Mouse (Mus musculus): ENCODE data around the gene Unc5cl. TPM values are rescaled to one million over a fixed set of nuclear protein-coding genes. Genes with fewer than 3 reads are reported as not detected.

Gene Unc5cl
- total and polyA plus RNA-seq, 3 experiments: 0.21 to 0.27 (median 0.23) TPM

DNA sequence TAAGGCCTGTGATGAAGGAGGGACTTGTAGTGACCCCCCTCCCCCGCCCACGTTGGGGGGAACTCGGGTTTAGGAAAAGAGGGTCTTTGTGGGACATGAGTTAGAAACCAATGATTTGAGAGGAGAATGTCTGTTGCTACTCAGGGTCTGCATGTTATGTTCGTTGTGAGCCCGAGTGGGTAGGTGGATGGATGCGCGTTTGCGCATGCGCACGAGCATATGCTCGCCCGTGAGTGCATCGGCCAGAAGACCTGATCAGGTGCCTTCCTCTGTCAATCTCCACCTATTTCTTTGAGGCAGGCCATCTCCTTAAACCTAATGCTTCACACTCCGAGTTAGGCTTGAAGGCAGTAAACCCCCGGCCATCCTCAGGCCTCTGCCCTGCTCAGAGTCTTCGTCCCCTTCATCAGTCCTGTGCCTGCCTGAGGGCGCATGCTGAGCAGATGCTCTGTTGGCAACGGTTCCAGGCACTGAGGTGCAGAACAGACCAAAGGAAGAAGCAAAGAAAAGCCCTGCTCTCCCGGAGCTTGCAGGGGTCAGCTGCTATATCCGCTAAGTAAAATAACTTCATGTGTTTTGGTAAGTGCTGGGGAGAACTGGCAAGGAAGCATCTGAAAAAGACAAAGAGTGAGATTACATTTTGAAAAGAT lies 21.6 kb upstream of the Unc5cl start:
- Histone ChIP-seq H3K79me2 (replicated peaks; ENCODE audit: control insufficient read depth, insufficient read depth, low read length) (no peaks in the 10 kb centered on the region), H3K36me3 (ENCODE audit: control insufficient read depth, insufficient read depth, low read length) (peaks cover 4% of the 10 kb centered on the region), H3K4me3 (no peak overlapping the region), H3K9ac (ENCODE audit: low read depth, low read length) (no peak overlapping the region), H3K4me1 (ENCODE audit: control insufficient read depth, insufficient read depth, low read length) (peaks cover 13% of the 10 kb centered on the region), H3K27ac (peak overlapping the region; percentile 52), H3K27me3 (ENCODE audit: control insufficient read depth, insufficient read depth, low read length) (no peaks in the 10 kb centered on the region)
- DNase-seq: no peak
- no peak for TF ChIP-seq CTCF (IDR thresholded peaks at IDR 0.05)
- no peak for TF ChIP-seq EP300 (IDR thresholded peaks at IDR 0.05; ENCODE audit: insufficient read depth, low read depth, low read length)
- TF ChIP-seq POLR2A (IDR thresholded peaks at IDR 0.05; ENCODE audit: insufficient read depth, low read depth, low read length): no peak
- intact Hi-C loops (cut with DNase I): no loop called here
- WGBS: 73% methylated on average over 20 of the region's 20 CpGs

DNA sequence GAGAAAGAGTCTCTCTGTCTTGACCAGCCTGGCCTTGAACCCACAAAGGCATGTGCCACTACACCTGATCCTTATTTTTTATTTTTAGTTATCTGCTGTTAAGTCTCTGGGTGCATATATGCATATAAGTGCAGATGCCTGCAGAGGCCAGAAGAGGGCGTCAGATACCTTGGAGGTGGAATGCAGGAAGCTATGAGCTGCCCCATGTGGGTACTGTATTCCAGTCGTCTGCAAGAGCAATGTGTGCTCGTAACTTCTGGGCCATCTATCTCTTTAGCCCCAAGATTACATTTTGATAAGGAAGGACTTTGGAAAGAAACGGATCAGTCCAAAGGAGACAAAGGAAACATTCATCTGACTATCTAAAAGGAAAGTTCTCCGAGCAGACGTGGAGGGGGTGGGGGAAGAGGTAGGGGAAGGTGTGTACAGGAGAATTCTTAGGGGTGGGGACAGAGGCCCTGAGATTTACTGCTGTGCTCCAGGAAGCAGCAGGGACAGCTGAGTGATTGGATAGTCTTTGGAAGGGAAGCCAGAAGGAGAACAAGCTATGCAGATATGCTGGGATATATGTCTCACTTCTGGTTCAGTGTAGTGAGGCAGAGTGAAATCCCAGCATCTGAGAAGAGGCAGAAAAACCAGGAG lies 20.9 kb upstream of the Unc5cl start:
- TF ChIP-seq POLR2A (IDR thresholded peaks at IDR 0.05; ENCODE audit: insufficient read depth, low read depth, low read length) (no peak), EP300 (IDR thresholded peaks at IDR 0.05; ENCODE audit: insufficient read depth, low read depth, low read length) (no peak), CTCF (IDR thresholded peaks at IDR 0.05) (peak; percentile 46)
- Histone ChIP-seq H3K4me1 (ENCODE audit: control insufficient read depth, insufficient read depth, low read length) (peaks cover 12% of the 10 kb centered on the region), H3K27ac (no peak overlapping the region)

DNA sequence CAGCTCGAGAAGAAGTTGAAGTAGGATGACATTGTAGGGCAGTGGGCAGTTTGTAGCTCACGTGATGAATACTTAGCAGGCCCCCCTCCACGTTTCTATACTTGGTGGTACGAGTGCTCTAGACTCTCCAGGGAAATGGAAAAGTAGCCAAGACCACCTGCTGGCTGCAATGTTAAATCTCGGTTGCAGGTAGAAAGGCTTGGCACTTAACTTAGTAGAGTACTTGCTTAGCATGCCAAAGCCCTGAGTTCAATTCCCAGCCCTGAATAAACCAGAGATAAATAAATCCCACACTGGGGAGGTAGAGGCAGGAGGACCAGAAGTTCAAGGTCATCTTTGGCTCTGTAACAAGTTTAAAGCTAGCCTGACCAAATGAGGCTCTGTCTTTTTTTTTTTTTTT lies 20.2 kb upstream of the Unc5cl start:
- no peaks in the 10 kb centered on the region for H3K27me3 ChIP-seq (ENCODE audit: control insufficient read depth, insufficient read depth, low read length)
- H3K36me3 ChIP-seq (ENCODE audit: control insufficient read depth, insufficient read depth, low read length): peaks cover 4% of the 10 kb centered on the region
- H3K27ac ChIP-seq: no peak overlapping the region
- peaks cover 12% of the 10 kb centered on the region for H3K4me1 ChIP-seq (ENCODE audit: control insufficient read depth, insufficient read depth, low read length)
- H3K9ac ChIP-seq (ENCODE audit: low read depth, low read length): no peak overlapping the region
- intact Hi-C loops (cut with DNase I): no loop called here
- TF ChIP-seq CTCF (IDR thresholded peaks at IDR 0.05) (no peak), POLR2A (IDR thresholded peaks at IDR 0.05; ENCODE audit: insufficient read depth, low read depth, low read length) (no peak)
- no peak overlapping the region for H3K4me3 ChIP-seq
- no peak for DNase-seq
- H3K79me2 ChIP-seq (replicated peaks; ENCODE audit: control insufficient read depth, insufficient read depth, low read length): no peaks in the 10 kb centered on the region
- WGBS: 82% methylated on average over 5 of the region's 5 CpGs

More for the DNA sequence above, 20.9 kb upstream of the Unc5cl start:
- H3K36me3 ChIP-seq (ENCODE audit: control insufficient read depth, insufficient read depth, low read length): peaks cover 4% of the 10 kb centered on the region
- no peak overlapping the region for H3K9ac ChIP-seq (ENCODE audit: low read depth, low read length)
- WGBS: 50% methylated on average over 6 of the region's 6 CpGs
- H3K4me3 ChIP-seq: no peak overlapping the region
- H3K79me2 ChIP-seq (replicated peaks; ENCODE audit: control insufficient read depth, insufficient read depth, low read length): no peaks in the 10 kb centered on the region
- intact Hi-C loops (cut with DNase I): no loop called here
- DNase-seq: no peak
- no peaks in the 10 kb centered on the region for H3K27me3 ChIP-seq (ENCODE audit: control insufficient read depth, insufficient read depth, low read length)

DNA sequence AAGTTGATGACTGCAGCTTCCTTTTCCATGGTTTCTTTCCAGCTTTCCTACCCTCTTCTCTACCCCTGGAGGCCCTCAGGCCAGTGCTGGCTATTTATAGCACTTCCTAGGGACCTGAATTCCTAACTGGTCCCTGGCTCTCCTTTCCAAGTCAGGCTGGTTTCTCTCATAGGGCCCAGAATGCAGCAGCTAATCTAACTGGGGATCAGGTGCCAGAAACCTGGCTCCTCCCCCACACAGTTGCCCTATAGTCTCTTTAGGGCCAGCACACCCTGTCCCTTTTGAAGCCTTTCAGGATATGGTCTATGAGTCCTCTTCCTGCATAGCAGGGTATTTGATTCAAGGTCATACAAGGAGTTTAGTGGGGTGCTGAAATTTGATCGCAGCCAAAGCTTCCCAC lies 18.2 kb upstream of the Unc5cl start:
- H3K36me3 ChIP-seq (ENCODE audit: control insufficient read depth, insufficient read depth, low read length): no peaks in the 10 kb centered on the region
- H3K27me3 ChIP-seq (ENCODE audit: control insufficient read depth, insufficient read depth, low read length): no peaks in the 10 kb centered on the region
- WGBS: 31% methylated on average over 1 of the region's 1 CpGs
- H3K27ac ChIP-seq: peak overlapping the region; percentile 66
- intact Hi-C loops (cut with DNase I): no loop called here
- H3K4me1 ChIP-seq (ENCODE audit: control insufficient read depth, insufficient read depth, low read length): peaks cover 3% of the 10 kb centered on the region
- no peak overlapping the region for H3K4me3 ChIP-seq
- no peaks in the 10 kb centered on the region for H3K79me2 ChIP-seq (replicated peaks; ENCODE audit: control insufficient read depth, insufficient read depth, low read length)
- no peak for TF ChIP-seq CTCF (IDR thresholded peaks at IDR 0.05)
- no peak for TF ChIP-seq POLR2A (IDR thresholded peaks at IDR 0.05; ENCODE audit: insufficient read depth, low read depth, low read length)
- TF ChIP-seq EP300 (IDR thresholded peaks at IDR 0.05; ENCODE audit: insufficient read depth, low read depth, low read length): no peak
- no peak overlapping the region for H3K9ac ChIP-seq (ENCODE audit: low read depth, low read length)
- DNase-seq: peak in 1 of 2 experiments; percentile 63

DNA sequence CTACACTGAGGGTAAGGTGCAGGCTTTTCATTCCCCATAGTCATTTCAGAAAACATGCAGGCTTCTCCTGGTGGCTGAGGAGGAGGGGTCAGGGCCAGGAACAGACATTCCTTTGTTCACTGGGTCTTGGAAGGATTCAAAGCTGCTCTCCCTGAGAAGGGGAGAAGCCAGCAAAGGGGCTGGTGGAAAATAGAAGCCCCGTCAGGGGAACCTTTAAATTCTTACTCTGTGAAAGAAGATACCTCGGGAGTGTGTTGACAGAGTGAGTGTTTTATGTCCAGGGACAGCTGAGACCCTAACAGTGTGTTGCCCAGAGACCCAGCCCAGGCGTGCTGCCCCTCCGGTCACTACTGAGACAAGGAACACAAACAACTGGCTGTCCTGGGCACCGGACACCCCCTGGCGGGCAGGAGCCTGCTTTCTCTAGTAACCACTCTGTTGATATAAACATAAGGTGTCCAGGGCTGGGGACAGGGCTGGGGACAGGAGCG lies 17.2 kb upstream of the Unc5cl start:
- no peaks in the 10 kb centered on the region for H3K27me3 ChIP-seq (ENCODE audit: control insufficient read depth, insufficient read depth, low read length)
- H3K9ac ChIP-seq (ENCODE audit: low read depth, low read length): no peak overlapping the region
- WGBS: 38% methylated on average over 7 of the region's 7 CpGs
- intact Hi-C loops (cut with DNase I): loop anchor here (1.0 kb wide), 1 partner anchor 21 kb away; no protein-coding TSS in a partner anchor
- TF ChIP-seq EP300 (IDR thresholded peaks at IDR 0.05; ENCODE audit: insufficient read depth, low read depth, low read length): 0 out of 2 replicates have a peak, but pooled peaks have one; percentile 34
- no peak for TF ChIP-seq POLR2A (IDR thresholded peaks at IDR 0.05; ENCODE audit: insufficient read depth, low read depth, low read length)
- peak; percentile 63 for TF ChIP-seq CTCF (IDR thresholded peaks at IDR 0.05)
- H3K79me2 ChIP-seq (replicated peaks; ENCODE audit: control insufficient read depth, insufficient read depth, low read length): no peaks in the 10 kb centered on the region
- DNase-seq: peak; percentile 58 to 60
- peaks cover 3% of the 10 kb centered on the region for H3K4me1 ChIP-seq (ENCODE audit: control insufficient read depth, insufficient read depth, low read length)
- peak overlapping the region; percentile 66 for H3K27ac ChIP-seq
- H3K36me3 ChIP-seq (ENCODE audit: control insufficient read depth, insufficient read depth, low read length): no peaks in the 10 kb centered on the region
- no peak overlapping the region for H3K4me3 ChIP-seq
